Mouse (Mus musculus): ENCODE measurements around the gene Ophn1. TPM values are rescaled to one million over a fixed set of nuclear protein-coding genes. Genes with fewer than 3 reads are reported as not detected.

The Ophn1 gene
- total RNA-seq, 2 experiments from 2014 or later: 9.3 to 11.1 TPM

DNA sequence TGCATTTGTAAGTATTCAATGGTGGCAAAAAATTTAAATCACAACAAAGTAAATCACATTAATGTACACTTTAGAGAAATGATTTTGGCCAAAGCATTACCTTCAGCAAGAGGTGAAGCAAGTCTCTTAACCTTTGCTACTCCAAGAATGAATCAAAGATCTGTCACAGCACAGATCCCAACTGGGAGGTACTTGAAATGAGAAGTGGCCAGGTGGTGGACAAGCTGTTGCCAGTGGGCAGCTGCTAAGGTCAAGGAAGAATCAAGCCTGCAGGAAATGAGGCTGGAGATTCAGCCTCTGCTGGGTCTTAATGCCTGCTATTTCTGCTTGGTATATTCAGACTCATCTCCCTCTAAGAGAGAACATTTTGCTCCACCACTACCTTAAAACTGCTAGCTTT is 87.0 kb downstream of the Ophn1 start:
- no peak for DNase-seq

DNA sequence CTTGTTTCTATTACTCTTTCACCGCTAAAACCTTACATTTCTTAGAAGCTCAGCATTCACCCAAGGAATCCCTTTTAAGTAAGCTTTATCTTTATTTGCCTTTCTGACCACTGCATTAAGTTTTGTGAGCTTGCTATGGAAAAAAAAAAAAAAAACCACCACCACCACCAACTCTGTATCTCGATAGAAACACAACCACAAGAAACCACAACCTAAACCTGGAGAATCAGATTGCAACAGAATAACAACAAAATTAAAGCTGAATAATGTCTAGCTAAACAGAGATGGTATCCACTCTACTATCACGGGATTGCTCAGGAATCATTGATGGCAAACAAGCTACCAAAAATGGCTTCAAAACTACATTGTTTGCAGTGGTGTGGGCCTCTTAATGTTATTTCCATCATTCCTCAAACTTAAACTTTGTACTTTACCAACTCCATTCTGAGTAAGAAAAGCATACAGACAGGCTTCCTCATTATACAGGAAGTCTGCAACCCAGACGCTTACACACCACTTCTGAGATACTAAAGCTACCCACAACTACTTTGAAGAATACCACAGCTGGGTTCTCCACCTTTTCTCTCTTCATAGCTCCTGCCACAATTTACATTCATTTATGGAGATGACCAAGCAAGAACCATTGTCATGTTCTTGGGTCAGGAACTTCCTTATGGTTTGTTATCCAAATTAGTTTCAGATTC is 116.4 kb downstream of the Ophn1 start:
- DNase-seq: no peak

DNA sequence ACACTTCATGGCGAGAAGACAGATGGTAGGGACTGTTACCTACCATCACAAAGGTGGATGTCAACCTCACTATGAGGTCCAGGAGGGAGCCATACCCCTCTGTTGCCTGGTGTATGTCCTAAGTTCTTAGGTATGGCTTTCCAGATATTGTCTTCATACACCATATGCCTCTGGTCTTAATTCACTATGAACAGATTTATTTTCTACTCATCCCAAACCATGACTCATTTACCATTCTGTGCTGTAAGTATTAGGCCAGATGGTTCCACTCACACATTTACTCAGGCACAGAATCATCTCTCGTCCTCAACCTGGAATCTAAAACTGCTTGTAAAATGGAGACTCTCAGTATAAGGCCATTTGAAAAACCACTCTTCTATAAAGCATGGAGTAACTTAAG is 135.7 kb downstream of the Ophn1 start:
- DNase-seq: no peak

DNA sequence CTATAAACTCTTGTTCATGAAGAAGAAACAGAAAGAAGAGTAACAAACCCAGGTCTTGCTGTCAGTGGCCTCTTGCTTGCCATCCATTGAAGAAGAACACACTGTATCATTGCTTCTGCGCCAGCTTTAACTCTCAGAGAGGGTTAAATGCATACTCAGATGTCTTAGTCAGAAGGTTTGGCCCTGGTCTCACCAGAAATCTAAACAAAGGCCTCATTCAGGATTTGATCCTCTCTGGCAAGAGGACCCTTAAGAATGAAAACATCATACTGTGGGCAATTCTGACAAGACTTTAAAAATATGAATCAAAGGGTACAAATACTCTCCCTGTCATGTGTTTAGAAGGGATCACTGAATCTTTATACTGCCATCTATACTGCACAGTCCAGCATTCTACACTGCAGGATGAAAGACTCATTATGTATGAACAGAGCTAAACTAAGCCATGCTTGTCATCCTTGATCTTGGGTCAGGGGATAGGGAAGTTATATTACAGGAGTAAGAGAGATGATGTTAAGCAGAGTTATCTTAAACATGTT is 139.5 kb downstream of the Ophn1 start:
- no peak for DNase-seq

DNA sequence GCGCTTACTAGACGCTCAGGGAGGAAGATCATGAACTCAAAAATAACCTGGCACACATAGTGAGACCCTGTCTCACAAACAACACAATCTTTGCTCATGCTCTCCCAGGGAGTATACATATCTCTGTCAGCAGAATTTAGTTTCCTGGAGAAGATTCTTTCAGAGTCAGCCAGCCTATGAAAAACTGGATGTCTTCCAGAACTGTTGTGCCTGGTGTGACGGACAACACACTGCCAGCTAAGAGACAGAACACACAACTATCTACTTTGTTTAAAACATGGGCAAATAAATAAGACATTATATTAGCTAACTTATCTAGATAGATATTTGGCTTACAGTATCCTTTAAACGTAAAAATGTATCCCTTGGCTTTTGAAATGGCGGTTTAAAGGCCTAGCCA is 154.1 kb downstream of the Ophn1 start:
- no peak for DNase-seq

DNA sequence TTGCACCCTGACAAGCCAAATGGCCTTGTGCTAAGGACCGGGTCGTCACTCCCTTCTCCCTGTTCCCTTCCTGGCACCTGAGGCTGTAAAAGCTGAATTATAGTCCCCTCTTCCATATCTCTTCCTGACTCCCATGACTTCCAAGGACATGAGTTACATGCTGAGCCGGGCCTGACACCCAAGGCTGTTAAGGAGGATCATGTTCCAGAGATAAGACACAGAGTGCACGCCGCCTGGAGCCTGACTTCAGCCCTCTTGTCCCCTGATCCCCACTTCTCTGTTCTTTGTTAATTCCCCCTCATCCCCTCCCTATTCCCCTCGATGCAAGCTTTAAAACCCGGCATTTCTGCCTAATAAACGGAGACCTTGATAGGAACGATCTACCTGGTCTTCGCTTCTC is 167.8 kb downstream of the Ophn1 start:
- DNase-seq: no peak

DNA sequence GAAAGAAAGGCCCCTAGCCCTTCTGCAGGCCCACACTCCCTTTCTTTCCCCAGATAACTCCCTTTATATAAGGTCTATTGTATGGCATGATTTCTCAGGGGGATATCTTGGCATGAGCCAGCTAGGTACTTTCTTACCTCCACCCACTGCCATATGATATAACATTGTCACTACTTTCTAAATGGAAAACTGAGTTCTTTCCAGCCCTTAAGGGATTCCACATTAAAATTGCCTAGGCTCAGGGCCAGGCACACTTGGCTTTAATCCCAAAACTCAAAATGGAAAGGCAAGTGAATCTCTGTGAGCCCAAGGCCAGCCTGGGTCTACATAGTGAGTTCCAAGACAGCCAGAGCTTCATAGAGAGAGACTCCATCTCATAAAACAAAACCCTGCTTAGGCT is 183.1 kb downstream of the Ophn1 start:
- peak; percentile 9 for DNase-seq

DNA sequence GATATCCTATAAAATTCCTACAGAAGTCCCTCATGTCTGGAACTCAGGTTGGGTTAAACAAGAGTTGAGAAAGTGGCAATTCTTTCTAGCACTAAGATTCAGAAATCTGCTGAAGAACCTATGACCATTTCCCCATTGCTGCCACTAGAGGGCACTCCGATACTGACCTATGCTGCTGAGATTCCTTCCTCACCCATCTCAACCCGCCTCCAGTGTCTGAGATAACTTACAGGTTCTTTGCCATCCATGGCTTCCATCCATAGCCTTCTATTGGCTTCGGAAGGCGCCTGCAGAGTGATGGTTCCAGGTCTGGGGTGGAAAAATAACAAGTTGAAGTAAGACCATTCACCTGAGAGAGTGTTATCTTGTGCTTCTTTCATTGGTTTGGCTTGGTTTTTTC is 189.2 kb downstream of the Ophn1 start:
- peak; percentile 58 for DNase-seq

DNA sequence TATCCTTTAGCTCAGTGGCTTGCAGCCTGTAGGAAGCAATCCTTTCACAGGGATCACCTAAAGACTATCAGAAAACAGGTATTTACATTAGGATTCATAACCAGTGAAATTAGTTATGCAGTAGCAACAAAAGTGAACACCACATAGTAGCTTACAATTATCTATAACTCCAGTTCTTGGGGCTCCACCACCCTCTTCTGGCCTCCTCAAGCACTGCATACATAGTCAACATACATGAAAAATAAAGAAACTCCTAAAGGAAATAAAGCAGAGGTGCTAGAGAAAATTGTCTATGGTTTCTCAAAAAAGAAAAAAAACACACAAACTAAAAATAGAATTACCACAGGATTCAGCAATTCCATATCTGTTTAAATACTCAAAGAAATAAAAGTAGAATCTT is 208.2 kb downstream of the Ophn1 start:
- DNase-seq: peak; percentile 17

DNA sequence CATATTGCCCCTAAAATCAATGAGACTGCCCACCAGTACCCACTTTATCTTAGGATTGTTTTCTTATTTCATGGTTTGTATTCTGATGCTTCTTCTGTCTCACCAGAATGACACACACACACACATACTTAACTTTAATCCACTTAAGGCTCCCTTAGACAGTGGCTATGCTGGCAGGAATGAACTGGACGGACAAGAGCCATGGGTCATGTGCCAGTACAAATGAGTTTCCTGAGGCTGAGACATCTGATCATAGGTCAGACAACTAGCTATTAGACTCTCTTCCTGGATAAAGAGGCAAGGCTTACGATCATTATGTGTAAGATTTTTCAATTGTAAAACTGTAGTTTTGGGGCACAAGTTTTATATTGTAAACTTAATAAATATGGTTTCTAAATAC is 209.5 kb downstream of the Ophn1 start:
- no peak for DNase-seq

DNA sequence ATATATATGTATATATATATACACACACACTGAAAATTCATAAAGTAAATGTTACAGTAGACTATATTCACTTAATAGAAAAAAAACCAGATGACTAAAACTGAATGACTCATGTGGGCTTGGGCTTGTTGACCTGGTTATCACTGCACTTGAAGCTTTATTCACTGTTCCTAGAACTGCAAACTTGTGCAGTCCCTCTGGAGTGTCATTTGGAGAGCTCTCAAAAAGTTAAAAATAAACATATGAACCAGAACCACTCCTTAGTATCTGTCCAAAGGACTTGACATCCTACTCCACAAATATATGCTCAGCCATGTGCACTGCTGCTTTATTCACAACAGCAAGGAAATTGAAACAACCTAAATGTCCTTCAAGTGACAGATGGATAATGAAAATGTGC is 219.8 kb downstream of the Ophn1 start:
- DNase-seq: no peak

DNA sequence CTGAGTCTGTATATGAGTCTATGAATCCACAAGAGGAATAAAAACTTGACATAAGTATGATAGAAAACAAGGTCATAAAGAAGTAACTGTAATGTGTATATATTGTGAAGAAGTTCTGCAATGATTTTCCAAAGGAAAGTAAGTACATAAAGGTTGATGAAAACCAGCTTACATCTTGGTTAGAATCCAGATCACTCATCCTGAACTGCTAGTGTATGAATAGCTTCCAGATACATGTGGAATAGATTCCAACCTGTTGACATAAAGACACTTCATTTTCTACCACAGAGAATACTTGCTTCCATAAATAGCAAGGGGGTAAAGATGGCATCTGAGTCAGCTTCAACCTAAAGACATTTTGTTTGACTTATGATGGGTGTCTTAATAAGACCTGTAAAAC is 239.4 kb downstream of the Ophn1 start:
- no peak for DNase-seq

DNA sequence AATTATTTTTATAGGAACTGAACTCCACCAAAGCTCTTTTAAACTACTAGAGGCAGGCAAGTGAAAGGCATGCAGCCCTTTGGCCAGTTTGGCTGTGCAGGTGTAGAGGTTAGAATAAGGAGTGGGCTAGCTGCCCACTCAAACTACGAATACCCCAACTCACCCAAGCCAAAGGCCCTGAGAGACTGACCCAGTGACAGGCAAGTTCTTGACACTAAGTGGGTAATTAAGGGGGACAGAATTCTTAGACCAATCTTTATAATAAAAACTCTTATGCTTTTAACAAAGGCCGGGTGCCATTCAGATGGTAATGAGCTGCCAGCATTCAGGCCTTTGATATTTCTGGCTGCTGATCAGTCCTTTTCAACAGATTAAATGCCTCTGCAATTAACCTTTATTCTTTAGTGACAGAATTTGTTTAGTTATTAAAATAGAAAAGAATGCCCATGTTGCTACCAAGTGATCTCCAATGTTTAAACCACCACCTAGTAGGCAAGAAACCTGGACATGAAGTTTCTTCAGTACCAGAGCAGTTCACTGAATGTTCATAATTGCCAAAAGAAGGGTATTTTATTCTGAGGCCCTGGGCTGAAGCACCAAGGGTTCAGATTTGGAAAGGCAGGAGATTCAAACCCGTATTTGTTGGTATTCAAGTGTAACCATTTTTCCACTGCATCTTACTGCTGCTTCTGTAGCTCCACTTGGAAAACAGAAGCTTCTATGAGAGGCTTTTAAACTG is 262.0 kb downstream of the Ophn1 start:
- no peak for DNase-seq

DNA sequence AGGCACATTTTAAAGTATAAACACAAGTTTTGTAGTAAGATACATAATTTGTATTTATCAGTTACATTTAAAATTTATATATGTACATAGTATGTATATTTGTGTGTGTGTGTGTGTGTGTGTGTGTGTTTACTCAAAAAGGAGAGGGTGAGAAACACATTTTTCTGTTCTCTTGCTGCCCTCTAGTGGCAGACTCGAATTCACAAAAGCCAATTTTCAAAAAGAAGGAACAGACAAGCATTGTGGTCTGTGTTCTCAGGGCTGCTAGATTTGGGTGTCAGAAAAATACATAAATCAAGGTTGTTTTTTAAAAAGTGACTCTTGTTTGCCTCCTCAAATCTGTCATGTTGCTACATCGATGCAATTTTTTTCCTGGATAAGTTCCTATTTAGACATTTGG is 272.0 kb downstream of the Ophn1 start:
- DNase-seq: peak; percentile 40

DNA sequence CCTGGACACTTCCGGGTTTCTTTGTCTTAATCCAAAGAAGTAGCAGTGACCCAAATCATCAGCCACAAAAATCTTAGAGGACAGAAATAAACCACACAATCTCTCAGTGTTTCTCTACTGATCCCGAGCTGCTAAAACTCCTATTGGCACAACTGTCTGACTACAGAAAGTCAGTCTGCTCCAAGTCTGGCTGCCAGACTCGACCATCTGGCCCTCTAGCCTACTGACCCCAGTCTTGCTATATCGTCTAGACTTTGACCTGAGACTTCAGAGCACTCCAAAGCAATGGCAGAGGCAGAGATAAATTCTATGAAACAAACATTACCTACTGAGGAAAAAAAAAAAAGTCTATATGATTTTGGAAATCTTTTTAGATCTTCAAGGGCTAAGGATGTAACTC is 273.4 kb downstream of the Ophn1 start:
- DNase-seq: no peak

DNA sequence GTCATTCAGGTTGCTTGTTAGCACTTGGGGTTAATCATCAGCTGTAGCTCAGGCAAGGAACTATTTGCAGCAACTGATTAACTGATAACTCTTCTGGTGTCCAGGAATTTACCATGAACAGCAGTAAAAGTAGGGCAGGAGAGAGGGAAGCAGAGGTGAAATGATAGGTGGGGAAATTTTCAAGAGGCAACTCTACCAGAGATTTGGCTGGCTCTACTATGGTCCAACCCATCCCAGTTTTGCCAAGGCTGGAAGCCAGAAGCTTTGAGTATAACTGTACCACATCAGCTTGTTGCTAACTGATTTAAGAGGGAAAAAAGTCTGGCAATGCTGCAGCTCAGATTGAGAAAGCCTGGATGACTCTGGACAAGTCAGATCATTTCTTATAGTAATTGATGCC is 316.6 kb downstream of the Ophn1 start:
- DNase-seq: no peak

DNA sequence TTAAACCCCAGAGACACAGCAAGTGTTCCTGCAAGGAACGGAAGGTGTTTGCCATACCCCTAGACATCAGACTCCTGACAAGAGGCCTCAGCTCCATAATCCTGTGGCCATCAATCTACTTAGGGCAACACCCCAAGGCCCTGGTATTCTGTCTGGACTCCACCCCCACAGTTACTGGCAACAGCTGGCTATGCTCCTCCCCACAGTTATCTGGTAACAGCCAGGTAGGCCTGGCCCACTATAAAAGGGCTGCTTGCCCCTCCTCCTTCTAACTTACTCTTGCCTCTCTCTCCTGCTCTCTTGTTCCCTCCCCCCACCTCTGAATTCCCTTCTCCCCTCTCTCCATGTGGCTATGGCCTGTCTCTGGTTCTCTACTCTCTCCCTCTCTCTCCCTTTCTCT is 344.4 kb downstream of the Ophn1 start:
- DNase-seq: no peak

DNA sequence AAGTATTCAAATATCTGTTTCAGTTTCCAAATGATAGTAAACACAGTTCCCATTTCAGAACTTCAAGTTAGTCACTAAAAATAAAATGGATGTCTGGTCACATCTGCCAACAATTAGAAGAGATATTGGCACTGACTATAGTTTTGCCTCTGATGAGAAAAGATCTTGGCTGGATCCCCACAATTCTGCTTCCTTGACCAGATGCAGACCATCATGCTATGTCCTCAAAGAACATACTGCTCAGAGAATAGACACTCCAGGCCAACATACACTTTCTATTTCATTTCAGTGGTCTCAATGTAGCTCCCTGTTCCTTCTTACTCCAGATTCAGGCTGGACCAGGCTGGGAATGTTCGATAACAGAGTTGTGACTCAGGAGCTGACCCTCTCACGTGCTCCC is 375.5 kb downstream of the Ophn1 start:
- DNase-seq: peak; percentile 7

DNA sequence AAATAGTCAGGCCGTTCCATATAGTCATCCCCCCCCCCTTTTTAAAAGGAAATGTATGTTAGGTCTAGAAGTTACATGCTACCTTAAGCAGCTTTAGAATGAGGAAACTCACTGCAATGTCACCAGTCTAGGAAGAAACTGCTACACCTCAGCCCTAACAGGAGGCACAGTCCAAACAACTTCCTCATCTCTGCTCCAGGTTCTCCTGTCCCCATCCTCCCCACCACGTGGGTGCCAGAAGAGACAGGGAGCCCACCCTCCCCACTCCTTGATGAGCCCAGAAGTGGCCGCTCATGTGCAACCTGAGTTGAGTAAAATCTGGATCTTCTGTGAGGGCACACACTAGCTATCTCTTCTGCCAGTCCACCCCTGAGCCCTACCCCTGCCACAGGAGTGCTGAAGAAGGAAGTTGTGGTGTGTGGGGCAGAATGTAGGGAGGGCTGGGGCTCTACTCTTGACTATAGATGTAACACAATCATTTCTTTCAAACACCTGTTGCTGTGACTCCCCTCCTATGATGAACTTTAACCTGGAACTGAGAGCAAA is 376.4 kb downstream of the Ophn1 start:
- DNase-seq: no peak

All from heart, postnatal 4 days (tissue).